Mouse (Mus musculus): ENCODE results near the gene Grm1. TPM values are rescaled to one million over a fixed set of nuclear protein-coding genes. Genes with fewer than 3 reads are reported as not detected.

Grm1 gene
- polyA plus RNA-seq, 1 experiment from 2014 or later: not detected

Other genes starting within 250 kb of the Grm1 start
- 4.3 and 4.5 TPM in 2 replicates for gene Shprh, start 67.1 kb upstream of the Grm1 start, polyA plus RNA-seq (2015; fragmentation: Nextera tagmentation; extraction: Ambion mirVana)
- 72.7 and 75.6 TPM in 2 replicates for gene Fbxo30, start 199.0 kb upstream of the Grm1 start, polyA plus RNA-seq (2015; fragmentation: Nextera tagmentation; extraction: Ambion mirVana)

All from liver, embryonic 16.5 days (tissue).